Mouse (Mus musculus): ENCODE measurements around the gene Klf7.

GRCm38 (mm10) chr1:64117478-64118284 is 4.4 kb downstream of the Klf7 start:
- TF ChIP-seq CTCF (IDR thresholded peaks at IDR 0.05; ENCODE audit: insufficient read depth, low read depth, low read length) = no peak
- no peak for TF ChIP-seq POLR2A (IDR thresholded peaks at IDR 0.05; ENCODE audit: insufficient read depth, low read depth, low read length)

Measured in olfactory bulb, adult 2 months (tissue).